Mouse (Mus musculus) heart, embryonic 11.5 days (tissue): ENCODE results near the gene Nccrp1. TPM values are rescaled to one million over a fixed set of nuclear protein-coding genes. Genes with fewer than 3 reads are reported as not detected.

Source experiments
- ATAC-seq: fragments of 200-750 bp; cut with Nextera tagmentation; replicated peaks from 2 replicates; pipeline ENCODE4 v1.8.0; 2017; ENCODE audit warnings: moderate library complexity; ENCODE audit not compliant: insufficient number of reproducible peaks, low FRiP score, low TSS enrichment
- H3K27ac ChIP-seq: fragments of 300-500 bp; sonication (generic); 2 replicates; pipeline ENCODE4 v1.5.1; 2014; ENCODE audit warnings: mild to moderate bottlenecking, low read depth, low read length
- H3K27me3 ChIP-seq: fragments of 300-500 bp; sonication (generic); 2 replicates; pipeline ENCODE4 v1.6.1; 2014; ENCODE audit warnings: mild to moderate bottlenecking, low read length, mixed read lengths; ENCODE audit not compliant: control insufficient read depth, insufficient read depth
- H3K36me3 ChIP-seq: fragments of 300-500 bp; sonication (generic); 2 replicates; pipeline ENCODE4 v1.6.1; 2014; ENCODE audit warnings: mild to moderate bottlenecking, low read length, moderate library complexity, mixed read lengths; ENCODE audit not compliant: control insufficient read depth, insufficient read depth
- H3K4me1 ChIP-seq: fragments of 300-500 bp; sonication (generic); 2 replicates; pipeline ENCODE4 v1.6.1; 2014; ENCODE audit warnings: low read length; ENCODE audit not compliant: control insufficient read depth, insufficient read depth
- H3K4me2 ChIP-seq: fragments of 300-500 bp; sonication (generic); 2 replicates; pipeline ENCODE4 v1.6.1; 2014; ENCODE audit warnings: mild to moderate bottlenecking, moderate library complexity
- H3K4me3 ChIP-seq: fragments of 300-500 bp; sonication (generic); 2 replicates; pipeline ENCODE4 v1.5.1; 2014; ENCODE audit warnings: low read depth, low read length
- H3K9ac ChIP-seq: fragments of 300-500 bp; sonication (generic); 2 replicates; pipeline ENCODE4 v1.6.1; 2014; ENCODE audit warnings: mild to moderate bottlenecking, low read depth, low read length, moderate library complexity
- H3K9me3 ChIP-seq: fragments of 300-500 bp; sonication (generic); replicated peaks from 2 replicates; pipeline ENCODE4 v1.6.1; 2016; ENCODE audit warnings: low read length; ENCODE audit not compliant: control insufficient read depth
- WGBS: fragments of 180-500 bp; shearing (Covaris S2); extraction: QIAGEN DNeasy Blood & Tissue Kit; methylation state at CpG from one replicate; pipeline ENCODE4 v1.1.7; 2014; ENCODE audit not compliant: insufficient replicate concordance; 5-methylcytosine and 5-hydroxymethylcytosine counted together
- polyA plus RNA-seq: library from polyadenylated mRNA; unstranded; fragments of >200 nt; fragmentation: Nextera tagmentation; extraction: Ambion mirVana; gene quantifications from 2 replicates; pipeline ENCODE4 v1.2.1, GENCODE M21; 2014

Gene Nccrp1
- polyA plus RNA-seq, 1 experiment from 2014 or later: not detected

- peaks cover 6% of the 10 kb centered on the region; the same call in 1 of the 2 replicates for H3K4me1 ChIP-seq
- no peak overlapping the region for H3K27ac ChIP-seq
- H3K9ac ChIP-seq: no peak overlapping the region
- H3K4me3 ChIP-seq: no peak overlapping the region
- 89% methylated on average over 13 of the region's 13 CpGs for WGBS
- no peak for ATAC-seq
- no peaks in the 10 kb centered on the region for H3K9me3 ChIP-seq
- peaks cover 36% of the 10 kb centered on the region for H3K36me3 ChIP-seq
- H3K4me2 ChIP-seq: no peak overlapping the region
- no peaks in the 10 kb centered on the region for H3K27me3 ChIP-seq
Observed at GRCm38 (mm10) chr7:28562371-28562770, 15.3 kb upstream of the Nccrp1 start.

- no peak overlapping the region for H3K27ac ChIP-seq
Observed at GRCm38 (mm10) chr7:28561967-28562366, 14.9 kb upstream of the Nccrp1 start.

GRCm38 (mm10) chr7:28560856-28561255 is 13.8 kb upstream of the Nccrp1 start:
- no peak for ATAC-seq
- H3K4me2 ChIP-seq: no peak overlapping the region
- no peak overlapping the region for H3K27ac ChIP-seq
- no peak overlapping the region for H3K9ac ChIP-seq
- H3K36me3 ChIP-seq: peaks cover 27% of the 10 kb centered on the region
- peaks cover 19% of the 10 kb centered on the region for H3K4me1 ChIP-seq
- H3K4me3 ChIP-seq: no peak overlapping the region
- no peaks in the 10 kb centered on the region for H3K27me3 ChIP-seq
- no peaks in the 10 kb centered on the region for H3K9me3 ChIP-seq
- WGBS: 90% methylated on average over 10 of the region's 10 CpGs

More at GRCm38 (mm10) chr7:28561967-28562366, 14.9 kb upstream of the Nccrp1 start:
- Histone ChIP-seq H3K9me3 (no peaks in the 10 kb centered on the region), H3K4me3 (no peak overlapping the region), H3K27me3 (no peaks in the 10 kb centered on the region), H3K9ac (no peak overlapping the region), H3K4me2 (no peak overlapping the region), H3K36me3 (peaks cover 32% of the 10 kb centered on the region), H3K4me1 (peaks cover 10% of the 10 kb centered on the region; the same call in 1 of the 2 replicates)
- 84% methylated on average over 11 of the region's 11 CpGs for WGBS
- no peak for ATAC-seq

GRCm38 (mm10) chr7:28558486-28558885 is 11.4 kb upstream of the Nccrp1 start:
- no peak for ATAC-seq

GRCm38 (mm10) chr7:28557708-28558107 is 10.7 kb upstream of the Nccrp1 start:
- no peak for ATAC-seq
- Histone ChIP-seq H3K4me2 (no peak overlapping the region), H3K4me3 (no peak overlapping the region), H3K9me3 (no peaks in the 10 kb centered on the region), H3K36me3 (peaks cover 12% of the 10 kb centered on the region), H3K4me1 (peaks cover 21% of the 10 kb centered on the region), H3K27ac (0 out of 2 replicates have a peak overlapping the region, but pooled peaks have one; percentile 12), H3K27me3 (no peaks in the 10 kb centered on the region), H3K9ac (no peak overlapping the region)
- WGBS: 39% methylated on average over 6 of the region's 6 CpGs

More at GRCm38 (mm10) chr7:28558486-28558885, 11.4 kb upstream of the Nccrp1 start:
- H3K27me3 ChIP-seq: no peaks in the 10 kb centered on the region
- no peak overlapping the region for H3K4me3 ChIP-seq
- peaks cover 21% of the 10 kb centered on the region for H3K4me1 ChIP-seq
- no peak overlapping the region for H3K4me2 ChIP-seq
- 56% methylated on average over 4 of the region's 4 CpGs for WGBS
- no peak overlapping the region for H3K9ac ChIP-seq
- no peaks in the 10 kb centered on the region for H3K9me3 ChIP-seq
- H3K36me3 ChIP-seq: peaks cover 15% of the 10 kb centered on the region
- H3K27ac ChIP-seq: no peak overlapping the region

GRCm38 (mm10) chr7:28557069-28557468 is 10.0 kb upstream of the Nccrp1 start:
- Histone ChIP-seq H3K36me3 (peaks cover 8% of the 10 kb centered on the region), H3K27ac (no peak overlapping the region), H3K4me2 (no peak overlapping the region), H3K4me1 (peaks cover 21% of the 10 kb centered on the region), H3K9ac (no peak overlapping the region), H3K4me3 (no peak overlapping the region), H3K9me3 (no peaks in the 10 kb centered on the region), H3K27me3 (no peaks in the 10 kb centered on the region)
- no peak for ATAC-seq
- WGBS: 65% methylated on average over 5 of the region's 5 CpGs

- Histone ChIP-seq H3K4me1 (peaks cover 21% of the 10 kb centered on the region), H3K4me2 (no peak overlapping the region), H3K27ac (no peak overlapping the region), H3K9ac (no peak overlapping the region), H3K4me3 (no peak overlapping the region), H3K36me3 (peaks cover 6% of the 10 kb centered on the region), H3K27me3 (no peaks in the 10 kb centered on the region), H3K9me3 (no peaks in the 10 kb centered on the region)
- no peak for ATAC-seq
- 18% methylated on average over 5 of the region's 5 CpGs for WGBS
Observed at GRCm38 (mm10) chr7:28555939-28556535, 9.0 kb upstream of the Nccrp1 start.

GRCm38 (mm10) chr7:28553076-28553475 is 6.0 kb upstream of the Nccrp1 start:
- ATAC-seq: no peak
- Histone ChIP-seq H3K27ac (no peak overlapping the region), H3K27me3 (peaks cover 6% of the 10 kb centered on the region), H3K4me1 (peaks cover 18% of the 10 kb centered on the region), H3K9me3 (no peaks in the 10 kb centered on the region), H3K9ac (no peak overlapping the region), H3K4me2 (no peak overlapping the region), H3K36me3 (no peaks in the 10 kb centered on the region), H3K4me3 (no peak overlapping the region)
- WGBS: 83% methylated on average over 6 of the region's 6 CpGs

- Histone ChIP-seq H3K4me2 (no peak overlapping the region), H3K9ac (no peak overlapping the region), H3K4me1 (peaks cover 9% of the 10 kb centered on the region; the same call in 1 of the 2 replicates), H3K9me3 (no peaks in the 10 kb centered on the region), H3K27me3 (peaks cover 46% of the 10 kb centered on the region), H3K27ac (no peak overlapping the region), H3K36me3 (no peaks in the 10 kb centered on the region), H3K4me3 (no peak overlapping the region)
- ATAC-seq: no peak
- 61% methylated on average over 7 of the region's 7 CpGs for WGBS
Observed at GRCm38 (mm10) chr7:28547628-28548027, 574 bp upstream of the Nccrp1 start.
